Mouse (Mus musculus): ENCODE measurements at regions not wholly inside any gene's neighbourhood (a gene's known extent, or its start where the extent isn't known, plus 50 kb on each side); places are given as distances from the start of the nearest gene placed in this dataset.

DNA sequence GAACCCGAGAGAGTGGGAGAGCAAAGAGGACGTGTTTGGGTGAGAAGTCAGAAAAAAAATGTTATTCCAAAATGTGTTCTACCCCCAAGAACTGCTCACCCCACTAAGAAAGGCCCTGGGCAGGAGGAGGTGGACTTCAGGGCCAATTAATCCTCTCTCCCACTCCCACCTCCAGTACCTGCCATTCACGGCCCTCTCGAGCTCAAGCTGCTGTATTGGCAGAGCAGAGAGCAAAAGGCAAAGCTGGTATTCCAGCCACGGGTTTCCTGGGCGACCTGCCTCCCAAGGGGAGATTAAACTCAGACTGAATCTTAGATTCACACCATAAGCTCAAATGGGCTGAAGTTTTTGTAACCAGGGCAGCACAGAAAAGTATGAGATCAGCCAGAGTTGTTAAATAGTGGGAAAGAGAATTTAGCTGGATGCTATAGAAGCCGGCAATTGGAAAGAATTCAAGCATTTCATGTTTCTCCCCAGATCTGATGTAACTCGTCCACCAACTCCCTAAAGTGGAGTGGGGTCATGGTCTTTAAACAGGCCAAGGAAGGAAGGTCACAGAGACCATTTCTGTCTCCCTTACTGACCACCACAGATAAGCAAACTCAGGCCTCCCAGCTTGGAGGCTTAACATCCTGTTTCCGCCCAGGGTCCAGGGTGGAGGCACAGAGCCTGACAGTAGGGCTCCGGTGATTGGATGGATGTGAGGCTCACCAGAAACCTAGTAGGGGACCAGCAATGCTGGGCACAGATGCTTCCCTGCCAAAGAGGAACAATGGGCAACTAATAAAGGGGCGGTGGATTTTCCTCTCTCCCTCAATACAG lies 60.7 kb upstream of the Srd5a3 start:
- TF ChIP-seq POLR2A (IDR thresholded peaks at IDR 0.05; ENCODE audit: borderline replicate concordance, low read depth, low read length) = no peak
- no peak for TF ChIP-seq CTCF (IDR thresholded peaks at IDR 0.05; ENCODE audit: low read depth, low read length)

All from bone marrow macrophage, adult 2 months (primary cell).